Mouse (Mus musculus) adrenal gland, postnatal 36 days (tissue): Measurements from ENCODE around the gene Ppm1l. TPM values are rescaled to one million over a fixed set of nuclear protein-coding genes. Genes with fewer than 3 reads are reported as not detected.
A peak's percentile ranks its signal among the peaks of the same experiment; 100 is the strongest.

Experiments
- DNase-seq, 2 experiments: peaks; one replicate each; pipeline ENCODE4 v3.0.0; 2021; ENCODE audit warnings: mixed read lengths in 1 of 2
- total RNA-seq, 2 experiments: library from RNA; stranded (reverse); gene quantifications; 2 replicates each; pipeline ENCODE4 v1.2.3; 2021

Ppm1l gene
- total RNA-seq, 2 experiments from 2014 or later: 13.5 to 15.9 TPM

DNA sequence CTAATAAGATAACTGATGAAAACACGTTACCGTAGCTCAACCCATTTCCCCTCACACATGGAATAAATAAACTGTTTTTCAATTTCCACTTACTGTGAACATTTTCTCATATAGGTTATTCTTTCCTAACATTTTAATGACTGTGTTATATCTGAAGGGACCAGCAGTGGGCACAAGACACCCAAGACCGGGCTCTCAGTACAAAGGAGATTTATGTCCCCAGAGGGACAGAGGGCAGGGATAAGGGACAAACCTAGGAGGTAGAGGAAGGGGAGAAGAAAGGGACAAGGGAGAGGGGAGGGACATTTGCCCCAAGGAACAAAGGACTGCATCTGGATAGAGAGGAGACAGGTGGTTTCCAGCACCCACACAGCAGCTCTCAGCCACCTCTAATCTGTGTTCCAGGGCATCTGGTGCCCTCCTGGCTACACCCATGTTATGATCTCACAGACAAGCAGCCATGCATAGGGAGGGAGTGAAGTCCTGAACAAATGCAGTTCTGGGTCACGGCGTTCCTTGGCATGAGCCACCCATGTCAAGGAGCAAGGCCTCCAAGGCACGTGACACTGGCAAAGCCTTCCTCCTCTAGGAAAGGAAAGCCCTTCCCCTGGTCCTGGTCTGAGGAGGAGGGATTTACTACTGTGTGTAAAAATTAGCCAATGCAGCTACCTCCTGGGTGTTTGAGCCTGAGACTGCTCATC lies 174.5 kb downstream of the Ppm1l start:
- DNase-seq: peak; percentile 23 to 39

DNA sequence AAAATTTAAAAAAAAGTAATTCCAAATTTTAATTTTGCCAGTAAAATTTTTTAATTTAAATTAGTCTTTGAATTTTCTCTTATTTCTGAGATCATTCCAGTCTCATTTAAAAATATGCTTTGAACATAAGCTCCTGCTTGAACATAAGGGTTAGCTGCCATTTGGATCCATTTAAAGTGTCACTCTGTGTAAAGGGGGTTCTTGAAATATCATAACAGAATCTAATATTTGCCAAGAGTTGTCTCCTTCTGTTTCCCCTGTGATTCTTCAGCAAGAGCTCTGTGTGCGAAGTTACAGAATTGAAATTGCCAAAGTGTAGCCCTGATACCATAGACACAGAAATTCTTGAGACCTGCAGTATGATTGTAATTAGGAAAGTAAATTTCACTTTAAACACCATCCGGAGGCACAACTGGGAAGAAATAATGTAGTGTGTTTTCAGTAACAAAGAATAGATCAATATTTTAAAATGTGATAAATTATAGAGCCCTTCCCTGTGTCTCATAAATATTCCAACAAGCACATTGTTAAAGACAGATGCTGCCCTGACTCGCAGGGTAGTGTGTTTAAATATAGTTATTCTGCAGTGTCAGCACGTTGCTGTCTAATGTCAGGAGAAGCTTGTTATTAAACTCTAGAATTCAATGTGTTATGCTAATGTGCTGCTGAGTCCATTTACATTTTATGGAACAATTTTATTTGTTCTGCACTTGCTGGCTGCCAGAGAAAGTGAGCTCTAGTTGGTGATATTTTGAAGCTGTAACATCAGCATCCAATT lies 177.8 kb downstream of the Ppm1l start:
- no peak for DNase-seq

DNA sequence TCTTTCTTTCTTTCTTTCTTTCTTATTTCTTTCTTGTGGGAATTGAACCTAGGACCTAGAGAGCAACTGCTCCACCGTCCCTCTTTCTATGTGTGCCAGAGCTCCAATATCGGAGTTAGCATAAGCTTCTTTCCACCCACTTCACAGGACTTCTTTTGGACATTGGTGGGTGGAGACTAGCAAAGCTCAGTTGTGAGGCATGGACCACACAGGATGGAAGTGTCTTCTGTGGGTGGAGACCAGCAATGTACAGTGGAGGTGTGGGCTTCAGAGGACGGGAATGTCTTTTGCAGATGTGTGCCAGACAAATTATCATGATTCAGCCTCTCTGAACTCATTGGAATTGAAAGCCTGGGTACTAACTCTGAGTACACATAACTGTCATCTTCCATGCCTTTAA lies 180.5 kb downstream of the Ppm1l start:
- no peak for DNase-seq

DNA sequence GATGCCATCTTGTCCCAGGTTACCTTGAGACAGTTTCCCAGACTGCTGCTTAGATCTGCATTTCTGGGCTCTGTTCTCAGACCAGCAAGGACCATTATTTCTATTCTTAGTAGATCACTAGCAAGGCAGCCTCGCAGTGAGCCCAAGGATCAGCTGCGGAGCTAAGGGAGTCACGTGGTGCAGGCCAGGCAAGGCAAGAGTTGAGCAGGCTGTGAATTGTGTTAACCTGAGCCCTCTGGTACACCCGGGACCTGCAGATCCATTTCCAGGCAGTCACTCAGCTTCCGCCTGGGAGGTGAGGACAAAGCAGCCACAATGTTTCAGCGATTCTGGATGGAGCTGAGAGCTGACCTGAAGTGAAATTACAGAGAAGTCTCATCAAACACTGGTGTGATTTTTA lies 185.3 kb downstream of the Ppm1l start:
- DNase-seq: no peak

DNA sequence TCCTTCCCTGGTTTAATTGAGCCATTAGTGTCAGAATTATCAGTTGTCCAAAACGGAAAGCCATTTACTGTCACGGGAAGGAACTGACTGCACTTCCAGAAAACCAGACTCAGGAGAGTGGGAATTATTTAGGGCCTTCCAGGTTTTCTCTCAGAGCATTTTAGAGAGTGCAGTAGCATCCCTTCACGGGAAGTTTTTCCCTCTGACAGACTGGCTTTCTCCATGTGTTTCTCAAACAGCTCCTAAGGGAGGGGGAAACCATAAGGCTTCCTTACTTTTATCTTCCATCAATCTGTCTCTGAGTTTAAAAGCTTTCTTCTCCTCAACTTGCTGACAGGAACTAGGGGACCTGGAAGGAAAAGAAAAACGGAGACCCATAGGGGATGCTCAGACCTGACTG lies 185.9 kb downstream of the Ppm1l start:
- no peak for DNase-seq

DNA sequence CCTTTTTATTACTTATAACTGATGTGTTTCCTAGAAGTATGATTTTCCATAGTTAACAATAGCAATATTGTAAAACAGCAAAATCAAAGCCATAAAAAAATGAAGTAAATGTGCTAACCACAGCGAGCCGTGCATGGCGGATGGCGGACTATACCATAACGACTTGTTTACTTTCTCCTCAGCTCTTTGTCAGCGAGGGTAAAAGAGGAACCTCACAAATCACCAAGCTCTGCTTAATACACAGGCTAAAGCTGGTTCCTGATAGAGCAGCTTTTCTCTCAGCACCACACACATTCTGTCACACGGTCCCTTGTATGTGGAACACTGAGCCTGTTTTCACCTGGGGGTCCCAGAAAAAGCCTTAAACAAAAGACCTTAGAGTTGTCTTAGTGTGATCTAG lies 188.4 kb downstream of the Ppm1l start:
- no peak for DNase-seq

DNA sequence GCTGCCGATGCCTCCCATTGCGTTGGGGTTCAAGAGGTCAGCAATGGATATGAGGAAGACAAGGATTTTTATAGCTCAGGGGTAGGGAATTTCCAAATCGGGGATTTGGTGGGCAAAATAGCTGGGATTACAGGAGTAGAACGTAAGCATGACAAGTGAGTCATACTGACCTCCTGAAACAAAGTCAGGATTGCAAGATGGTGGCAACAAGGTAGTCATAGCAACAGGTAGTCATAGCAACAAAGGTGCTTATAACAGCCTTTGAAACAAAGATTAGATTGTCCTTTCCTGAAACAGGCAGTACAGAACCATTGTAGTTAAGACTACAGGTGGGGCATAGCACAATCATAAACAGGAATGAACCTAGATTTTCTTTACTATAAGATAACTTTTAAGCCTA lies 189.7 kb downstream of the Ppm1l start:
- no peak for DNase-seq

DNA sequence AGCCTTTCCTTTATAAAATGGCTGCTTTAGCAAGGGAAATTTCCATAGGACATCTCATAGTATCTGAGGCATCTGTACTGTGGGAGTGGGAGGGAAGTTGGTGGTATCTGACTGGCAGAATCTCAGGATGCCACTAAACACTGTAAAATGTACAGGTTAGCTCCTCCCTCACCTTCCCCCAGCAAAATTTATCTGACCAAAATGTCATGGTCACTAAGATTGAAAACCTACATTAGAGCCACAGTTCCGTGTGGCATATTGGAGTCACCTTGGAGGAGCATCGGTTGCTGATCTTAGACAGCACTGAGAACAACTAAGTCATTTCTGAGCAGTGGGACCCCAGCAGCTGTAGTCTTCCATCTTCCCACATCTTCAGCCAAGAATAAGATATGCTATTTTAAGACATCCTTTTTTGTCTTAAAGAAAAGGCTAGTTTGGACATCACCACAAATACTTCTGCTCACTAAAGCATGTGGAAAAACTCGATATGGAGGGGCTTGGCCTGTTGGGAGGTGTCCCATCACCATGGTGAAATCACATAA lies 192.8 kb downstream of the Ppm1l start:
- DNase-seq: no peak

DNA sequence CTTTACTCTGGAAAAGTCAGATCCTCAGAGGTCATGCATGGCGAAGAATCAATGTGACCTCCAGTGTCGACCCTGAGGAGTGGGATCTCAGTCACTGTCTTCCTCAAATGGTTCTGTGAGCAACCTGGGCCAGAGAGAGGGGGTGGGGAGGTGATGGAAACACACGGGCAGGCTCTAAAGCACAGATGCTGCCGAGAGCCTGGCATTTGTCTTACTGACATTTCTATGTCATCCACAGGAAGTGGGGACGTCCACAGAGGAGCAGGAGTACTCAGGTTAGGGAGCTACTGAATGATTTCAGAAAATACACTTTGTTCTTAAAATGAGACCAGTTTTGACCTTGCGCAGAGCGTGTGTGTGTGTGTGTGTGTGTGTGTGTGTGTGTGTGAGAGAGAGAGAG lies 195.2 kb downstream of the Ppm1l start:
- DNase-seq: peak in 1 of 2 experiments; percentile 47

DNA sequence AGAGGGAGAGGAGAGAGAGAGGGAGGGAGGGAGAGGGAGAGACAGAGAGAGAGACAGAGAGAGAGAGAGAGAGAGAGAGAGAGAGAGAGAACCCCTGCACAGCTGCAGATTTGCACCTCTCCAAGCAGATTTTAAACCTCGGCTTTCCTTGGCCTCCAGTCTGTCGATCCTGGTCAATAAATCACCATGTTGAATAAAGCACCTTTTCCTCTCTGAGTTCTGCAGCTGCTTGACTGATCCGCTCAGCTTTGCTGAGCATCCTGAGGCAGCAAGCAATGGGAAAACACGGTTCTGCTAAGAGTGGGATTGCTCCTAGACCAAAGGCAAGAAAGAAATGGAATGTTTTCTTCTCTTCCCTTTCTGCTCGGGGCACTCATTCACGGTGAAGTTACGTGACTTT lies 195.7 kb downstream of the Ppm1l start:
- no peak for DNase-seq

DNA sequence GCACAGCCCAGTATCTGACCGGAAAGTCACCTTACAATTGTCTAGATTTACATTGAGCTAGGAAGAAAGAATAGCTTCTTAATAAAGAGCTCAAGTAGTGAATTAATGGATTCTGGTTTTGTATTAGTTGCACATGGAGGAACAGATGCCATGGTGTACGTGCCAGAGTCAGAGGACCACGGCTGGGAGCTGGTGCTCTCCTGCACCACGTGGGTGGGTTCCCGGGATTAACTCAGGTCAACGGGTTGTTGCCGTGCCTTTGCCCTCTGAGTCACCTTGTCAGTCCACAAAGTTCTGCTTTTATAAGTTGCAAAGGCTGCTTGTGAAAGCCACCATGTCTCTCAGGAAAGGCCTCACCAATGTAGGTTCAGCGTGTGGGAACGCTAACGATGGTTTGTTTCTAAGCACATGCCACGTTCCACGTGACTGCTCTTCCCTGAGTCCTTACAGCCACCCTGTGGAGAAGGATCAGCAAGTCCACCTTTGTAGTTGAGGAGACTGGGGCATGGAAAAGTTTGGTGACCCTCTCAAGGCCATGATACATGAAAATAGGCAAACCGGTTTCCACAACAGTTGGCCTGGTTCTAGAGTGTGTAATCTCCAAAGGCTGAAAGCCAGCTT lies 199.2 kb downstream of the Ppm1l start:
- DNase-seq: no peak

DNA sequence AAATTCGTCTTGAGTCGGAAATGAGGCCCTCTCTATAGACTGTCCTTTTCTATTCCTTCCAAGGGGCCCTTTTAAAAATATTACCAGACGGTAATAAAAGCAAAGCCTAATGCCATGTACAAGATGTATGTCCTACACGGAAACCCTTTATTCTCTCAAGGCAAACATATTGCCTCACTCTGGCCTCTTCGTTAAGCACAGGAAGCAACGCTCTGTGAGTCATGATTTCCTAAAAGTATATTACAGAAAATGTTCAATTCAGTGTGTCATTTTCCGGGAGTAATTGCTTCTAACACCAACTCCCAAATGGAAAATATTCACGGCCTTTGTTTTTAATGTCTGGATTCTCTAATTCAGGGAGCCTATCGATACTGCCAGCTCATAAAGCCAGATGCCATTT lies 202.5 kb downstream of the Ppm1l start:
- DNase-seq: no peak

DNA sequence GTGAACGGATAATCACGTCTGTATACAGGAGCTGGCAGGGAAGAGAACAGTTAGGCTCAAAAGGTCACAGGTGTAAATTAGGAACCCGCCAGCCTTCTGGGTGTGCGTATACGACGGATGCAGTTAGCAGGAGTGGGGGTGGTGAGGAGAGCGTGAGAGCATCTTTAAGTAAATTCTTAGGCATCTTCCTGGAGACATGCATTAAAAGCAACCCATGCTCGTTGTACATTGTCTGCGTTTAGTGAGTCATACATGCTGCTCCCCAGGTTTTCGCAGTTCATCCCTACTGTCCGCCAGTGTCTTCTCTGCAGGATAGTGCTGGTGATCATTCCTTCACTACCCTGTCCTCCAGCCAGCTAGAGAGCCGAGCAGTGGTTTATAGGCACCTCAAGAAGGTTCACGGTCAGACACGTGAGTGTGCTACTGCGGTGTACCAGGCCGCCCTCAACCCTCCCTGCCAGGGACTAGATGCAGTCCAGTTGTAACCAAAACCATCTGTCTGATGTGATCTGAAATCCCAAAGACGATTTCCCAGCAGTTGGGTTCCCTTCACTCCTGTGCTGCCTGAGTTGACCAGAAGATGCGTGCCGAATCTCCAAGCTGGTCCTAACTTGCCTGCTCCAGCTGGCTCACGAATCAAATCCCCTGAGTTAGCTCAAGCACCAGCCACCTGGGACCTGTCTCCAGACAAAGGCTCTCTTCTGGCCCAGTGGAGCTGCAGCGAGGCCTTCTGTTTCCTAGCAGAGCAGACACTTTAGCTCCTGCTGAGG lies 203.3 kb downstream of the Ppm1l start:
- DNase-seq: no peak

DNA sequence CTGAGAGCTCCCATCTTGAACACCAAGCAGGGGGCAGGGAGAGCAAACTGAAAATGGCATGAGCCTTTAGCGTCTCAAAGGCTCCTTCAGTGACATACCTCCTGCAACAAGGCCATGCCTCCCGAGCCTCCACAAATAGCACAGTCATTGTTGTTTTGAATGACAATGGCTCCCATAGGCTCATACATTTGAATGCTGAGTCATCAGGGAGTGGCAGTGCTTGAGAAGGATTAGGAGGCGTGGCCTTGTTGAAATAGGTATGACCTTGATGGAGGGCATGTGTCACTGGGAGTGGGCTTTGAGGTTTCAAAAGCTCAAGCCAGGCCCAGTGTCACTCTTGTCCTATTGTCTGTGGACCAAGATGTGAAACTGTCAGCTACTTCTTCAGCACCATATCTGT lies 205.6 kb downstream of the Ppm1l start:
- no peak for DNase-seq

DNA sequence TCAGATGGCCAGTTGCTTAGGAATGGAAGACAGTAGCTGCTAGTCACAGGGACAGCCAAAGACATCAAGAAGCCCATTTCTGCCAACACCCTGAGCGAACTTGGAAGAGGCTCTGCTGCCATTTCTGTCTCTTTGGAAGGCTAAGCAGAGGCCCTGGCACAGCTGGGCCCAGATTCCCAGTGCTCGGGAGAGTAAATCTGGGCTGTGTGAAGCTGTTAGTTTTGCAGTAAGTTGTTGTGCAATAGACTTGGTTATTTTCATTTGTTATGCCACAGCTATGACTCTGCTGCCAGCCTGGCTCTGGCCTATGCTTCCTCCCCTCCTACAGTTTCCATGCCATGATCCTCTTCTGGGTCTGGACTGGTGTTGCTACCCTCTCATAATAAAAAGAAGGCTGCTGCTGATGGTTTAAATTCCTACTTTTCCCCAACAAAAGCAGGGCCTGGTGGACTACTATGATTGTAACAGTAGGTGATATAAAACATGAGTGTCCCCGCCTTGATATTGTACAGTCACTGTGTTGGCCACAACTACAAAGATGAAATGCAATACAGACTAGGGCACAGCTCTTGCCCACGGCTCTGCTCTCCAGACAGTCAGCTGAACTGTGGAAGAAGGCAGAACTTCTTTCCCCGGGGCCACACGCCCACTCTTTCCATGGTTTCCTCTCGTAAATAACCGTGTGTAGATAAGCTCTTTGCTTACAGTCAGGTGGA lies 207.9 kb downstream of the Ppm1l start:
- DNase-seq: peak; percentile 17 to 37

DNA sequence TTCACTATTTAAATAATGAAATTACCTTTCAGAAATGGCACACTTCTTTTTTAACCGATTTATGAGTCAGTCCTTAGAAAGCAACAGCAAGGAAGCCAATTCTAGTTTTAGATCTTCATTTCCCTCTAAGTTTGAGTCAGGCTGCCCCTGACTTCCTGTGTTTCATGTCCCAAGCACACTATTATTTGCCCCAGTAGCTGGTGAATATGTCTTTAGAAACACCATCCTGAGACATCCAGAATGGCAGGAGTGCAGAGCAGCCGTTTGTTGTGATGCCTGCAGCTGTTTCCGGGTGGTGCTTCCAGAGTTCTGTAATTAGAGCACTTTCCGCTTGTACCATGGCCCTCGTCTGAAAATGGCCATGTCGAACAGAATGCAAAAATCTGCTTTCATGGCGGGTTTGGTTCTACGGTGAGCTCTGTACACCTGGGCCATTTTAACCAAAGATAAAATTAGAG lies 208.4 kb downstream of the Ppm1l start:
- DNase-seq: no peak

DNA sequence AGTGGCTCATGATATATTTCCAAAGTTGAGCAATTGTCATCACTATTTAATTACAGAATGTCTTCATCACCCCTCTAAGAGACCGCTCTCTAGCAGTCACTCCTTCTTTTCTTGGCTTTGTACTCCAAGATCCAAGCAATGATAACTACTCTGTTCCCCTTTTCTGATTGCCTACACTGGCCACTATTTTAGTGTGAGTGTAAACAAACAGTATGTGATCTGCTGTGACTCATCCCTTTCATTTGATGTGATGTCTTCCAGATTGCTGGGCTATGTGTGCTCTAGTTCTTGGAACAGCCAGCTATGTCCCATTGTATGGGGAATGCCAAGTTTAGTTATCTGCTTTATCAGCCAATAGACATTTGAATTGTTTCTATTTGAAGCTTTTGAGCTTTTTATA lies 210.7 kb downstream of the Ppm1l start:
- no peak for DNase-seq

DNA sequence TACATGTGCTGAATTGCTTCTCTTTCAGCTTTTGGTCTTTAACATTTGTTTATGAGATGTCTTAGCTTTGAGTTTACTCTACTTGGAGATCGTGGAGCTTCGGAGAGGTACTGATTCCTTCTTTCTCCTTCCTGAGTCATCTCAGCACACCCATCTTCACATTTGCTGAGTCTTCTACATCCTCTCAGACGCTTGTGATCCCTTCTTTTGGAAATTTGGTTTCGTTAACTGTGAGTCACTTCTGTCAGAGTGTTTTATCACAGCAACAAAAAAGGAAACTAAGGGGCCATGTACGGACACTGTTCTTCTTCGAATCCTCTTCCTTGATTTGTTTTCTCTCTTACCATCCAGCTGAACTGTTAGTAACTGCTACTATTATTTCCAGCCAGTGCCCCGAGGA lies 212.9 kb downstream of the Ppm1l start:
- no peak for DNase-seq

DNA sequence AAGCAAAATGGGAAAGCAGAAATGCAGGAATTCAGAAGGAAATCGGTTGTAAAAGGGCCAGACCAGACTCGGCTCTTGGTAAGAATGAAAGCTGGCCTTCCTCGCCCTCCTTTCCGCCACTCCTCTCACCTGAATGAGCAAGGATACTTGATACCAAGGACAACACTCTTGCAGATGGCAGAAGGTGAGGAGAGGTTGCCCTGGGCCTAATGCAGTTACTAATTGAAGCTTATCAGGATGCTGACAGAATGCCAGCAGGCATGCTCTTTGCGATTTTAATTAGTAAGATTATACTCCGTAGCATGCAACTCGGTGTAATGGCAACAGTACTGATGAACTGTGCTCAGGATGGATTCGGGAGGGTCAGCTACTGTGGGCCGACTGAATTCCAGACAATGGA lies 214.8 kb downstream of the Ppm1l start:
- no peak for DNase-seq

DNA sequence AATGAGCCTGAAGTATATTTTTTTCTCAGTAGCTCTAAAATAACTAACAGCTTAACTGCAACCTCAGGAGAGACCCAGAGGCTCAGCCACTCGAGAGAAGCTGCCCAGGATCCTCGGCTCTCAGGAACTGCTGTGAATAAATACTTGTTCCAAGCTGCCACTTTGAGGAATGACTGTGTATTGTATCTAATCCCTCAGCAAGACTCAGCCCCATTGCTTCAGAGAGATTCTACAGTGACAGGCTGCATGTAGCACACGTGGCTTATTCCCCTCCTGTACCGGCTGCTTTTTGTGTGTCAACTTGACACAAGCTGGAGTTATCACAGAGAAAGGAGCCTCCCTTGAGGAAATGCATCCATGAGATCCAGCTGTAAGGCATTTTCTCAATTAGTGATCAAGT lies 216.0 kb downstream of the Ppm1l start:
- no peak for DNase-seq

DNA sequence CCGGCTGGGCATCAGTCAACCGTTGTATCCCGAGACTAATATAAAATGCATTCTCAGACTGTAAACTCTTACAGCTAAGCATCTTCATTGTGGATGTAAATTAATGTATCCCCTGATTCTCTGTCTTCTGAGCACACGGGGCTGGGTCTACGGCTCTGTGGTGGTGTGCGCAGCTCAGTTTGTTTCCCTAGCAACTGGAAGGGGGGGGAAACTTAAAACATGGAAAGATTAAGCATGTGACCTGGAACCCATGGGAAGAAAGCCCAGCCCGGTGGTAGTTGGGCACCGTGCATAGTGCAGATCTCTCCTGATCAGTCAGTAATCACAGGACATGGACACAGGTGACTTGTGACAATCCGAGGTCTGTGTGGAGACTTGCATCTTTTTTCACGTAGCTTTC lies 218.8 kb downstream of the Ppm1l start:
- no peak for DNase-seq
